Mouse (Mus musculus) thymus, adult 2 months (tissue): ENCODE data around the gene Dip2c.

Experiments
- CTCF ChIP-seq: fragments of 200-500 bp; IDR thresholded peaks from 2 replicates; pipeline ENCODE4 v1.5.1; 2012; ENCODE audit warnings: mild to moderate bottlenecking, control low read depth, low read length, moderate library complexity, borderline replicate concordance; ENCODE audit not compliant: control insufficient read depth, poor library complexity, insufficient read depth; ENCODE audit errors: extremely low read depth
- POLR2A ChIP-seq: fragments of 200-500 bp; IDR thresholded peaks from 2 replicates; pipeline ENCODE4 v1.6.1; 2012; ENCODE audit warnings: mild to moderate bottlenecking, low read length, control low read depth, moderate library complexity; ENCODE audit not compliant: control insufficient read depth, poor library complexity, insufficient read depth; ENCODE audit errors: extremely low read depth

GRCm38 (mm10) chr13:9635951-9636350 lies 359.6 kb downstream of the Dip2c start:
- TF ChIP-seq CTCF, result no peak
- TF ChIP-seq POLR2A, result no peak
